Mouse (Mus musculus) embryonic fibroblast, embryonic 13.5 days (primary cell): ENCODE results near the gene Slc35b3. TPM values are rescaled to one million over a fixed set of nuclear protein-coding genes. Genes with fewer than 3 reads are reported as not detected.

Experiments used
- H3K27ac ChIP-seq: 2 replicates; pipeline ENCODE4 v1.5.1; 2012; ENCODE audit warnings: low read length, control low read depth, inconsistent platforms; ENCODE audit not compliant: insufficient read depth
- H3K4me1 ChIP-seq: 2 replicates; pipeline ENCODE4 v1.6.1; 2011; ENCODE audit warnings: low read length; ENCODE audit not compliant: control insufficient read depth, insufficient read depth
- H3K4me3 ChIP-seq: 2 replicates; pipeline ENCODE4 v1.5.1; 2011; ENCODE audit warnings: mild to moderate bottlenecking, control low read depth, low read length; ENCODE audit not compliant: insufficient read depth
- CTCF ChIP-seq: IDR thresholded peaks from 2 replicates; pipeline ENCODE4 v1.5.1; 2011; ENCODE audit warnings: mild to moderate bottlenecking, control low read depth, low read length, moderate library complexity, borderline replicate concordance; ENCODE audit not compliant: insufficient read depth
- POLR2A ChIP-seq: IDR thresholded peaks from 2 replicates; pipeline ENCODE4 v1.6.1; 2011; ENCODE audit warnings: low read depth, mild to moderate bottlenecking, control low read depth, low read length, moderate library complexity
- polyA plus RNA-seq: library from polyadenylated mRNA; stranded (reverse); fragments of >200 nt; gene quantifications from 2 replicates; pipeline ENCODE4 v1.2.4, GENCODE M21; 2011; ENCODE audit warnings: low read depth; ENCODE audit not compliant: missing spikeins, insufficient read length

The Slc35b3 gene
- polyA plus RNA-seq, 1 experiment, result 20.6 TPM

- TF ChIP-seq CTCF (no peak), POLR2A (no peak)
These were observed 15.7 kb downstream of the Slc35b3 start for GRCm38 (mm10) chr13:38944951-38945350.

DNA sequence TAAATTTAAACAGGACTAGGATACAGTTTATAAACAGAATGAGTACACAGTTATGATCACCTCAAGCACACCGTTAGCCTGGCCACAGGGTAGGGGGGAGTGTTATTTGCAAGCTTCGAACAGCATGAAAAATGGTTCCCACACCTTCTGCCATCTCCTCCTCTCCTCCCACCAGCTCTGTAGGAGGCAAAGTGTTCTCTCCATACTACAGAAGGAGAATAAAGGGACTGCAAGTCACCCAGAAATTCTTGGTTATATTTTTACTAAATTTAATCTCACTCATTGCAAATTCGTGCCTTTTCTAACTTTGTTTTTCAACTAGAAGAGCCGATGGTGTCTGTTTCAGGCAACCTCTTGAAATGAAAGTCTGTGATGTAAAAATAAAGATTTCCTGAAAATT, 18.9 kb downstream of the Slc35b3 start:
- TF ChIP-seq POLR2A, result no peak
- no peak for TF ChIP-seq CTCF

More at GRCm38 (mm10) chr13:38944951-38945350, 15.7 kb downstream of the Slc35b3 start:
- no peaks in the 10 kb centered on the region for H3K4me1 ChIP-seq
- H3K27ac ChIP-seq, result no peak overlapping the region
- H3K4me3 ChIP-seq, result no peak overlapping the region

DNA sequence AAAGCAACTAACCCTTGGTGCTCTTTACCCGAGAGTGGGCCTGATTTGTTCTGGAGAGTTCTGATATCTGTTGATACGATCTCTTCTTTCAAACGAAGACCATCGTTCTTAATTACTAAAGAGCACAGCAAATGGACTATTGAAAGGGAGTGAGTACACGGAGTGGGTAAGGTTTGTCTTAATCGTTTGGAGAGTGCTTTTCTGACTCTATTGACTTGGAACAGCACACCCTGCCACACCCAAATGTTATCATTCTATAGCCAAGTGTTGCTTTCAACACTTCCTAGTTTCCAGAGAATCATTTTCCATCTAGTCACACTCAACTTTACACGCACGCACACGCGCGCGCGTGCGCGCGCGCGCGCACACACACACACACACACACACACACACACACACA, 19.4 kb downstream of the Slc35b3 start:
- Histone ChIP-seq H3K4me3 (no peak overlapping the region), H3K4me1 (no peaks in the 10 kb centered on the region), H3K27ac (no peak overlapping the region)
- TF ChIP-seq POLR2A, result no peak

More for the DNA sequence above, 18.9 kb downstream of the Slc35b3 start:
- Histone ChIP-seq H3K27ac (no peak overlapping the region), H3K4me1 (no peaks in the 10 kb centered on the region), H3K4me3 (no peak overlapping the region)

DNA sequence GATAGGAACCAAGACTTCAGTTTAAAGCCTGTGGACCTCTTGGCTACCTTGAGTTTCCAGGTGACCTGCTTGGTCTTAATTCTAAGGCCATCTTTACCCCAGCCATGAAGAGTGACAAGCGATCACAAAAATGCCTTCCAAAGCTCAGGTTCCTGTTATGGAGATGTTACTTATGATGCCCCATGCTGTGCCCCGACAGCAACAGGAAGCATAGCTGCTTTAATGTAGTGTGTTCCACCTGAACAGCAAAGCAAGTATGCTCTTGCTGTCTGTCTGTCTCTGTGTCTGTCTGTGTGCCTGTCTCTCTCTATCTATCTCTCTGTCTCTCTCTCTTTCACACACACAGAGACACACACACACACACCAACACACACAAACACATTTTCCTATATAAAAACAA, 22.2 kb downstream of the Slc35b3 start:
- TF ChIP-seq CTCF (no peak), POLR2A (no peak)
- Histone ChIP-seq H3K4me3 (no peak overlapping the region), H3K27ac (no peak overlapping the region), H3K4me1 (no peaks in the 10 kb centered on the region)

GRCm38 (mm10) chr13:38936860-38937471, 23.7 kb downstream of the Slc35b3 start:
- H3K4me1 ChIP-seq, result no peaks in the 10 kb centered on the region
- H3K27ac ChIP-seq, result no peak overlapping the region
- no peak overlapping the region for H3K4me3 ChIP-seq
- TF ChIP-seq CTCF (no peak), POLR2A (no peak)

GRCm38 (mm10) chr13:38935856-38936446, 24.7 kb downstream of the Slc35b3 start:
- no peak overlapping the region for H3K4me3 ChIP-seq
- no peaks in the 10 kb centered on the region for H3K4me1 ChIP-seq
- H3K27ac ChIP-seq, result no peak overlapping the region
- TF ChIP-seq CTCF (no peak), POLR2A (no peak)

GRCm38 (mm10) chr13:38929843-38930578, 30.7 kb downstream of the Slc35b3 start:
- no peak for TF ChIP-seq POLR2A
- no peak for TF ChIP-seq CTCF
- Histone ChIP-seq H3K27ac (no peak overlapping the region), H3K4me1 (no peaks in the 10 kb centered on the region), H3K4me3 (no peak overlapping the region)

- H3K27ac ChIP-seq, result no peak overlapping the region
- no peak overlapping the region for H3K4me3 ChIP-seq
- TF ChIP-seq POLR2A (no peak), CTCF (no peak)
- no peaks in the 10 kb centered on the region for H3K4me1 ChIP-seq
These were observed 38.0 kb downstream of the Slc35b3 start for GRCm38 (mm10) chr13:38922676-38923075.

DNA sequence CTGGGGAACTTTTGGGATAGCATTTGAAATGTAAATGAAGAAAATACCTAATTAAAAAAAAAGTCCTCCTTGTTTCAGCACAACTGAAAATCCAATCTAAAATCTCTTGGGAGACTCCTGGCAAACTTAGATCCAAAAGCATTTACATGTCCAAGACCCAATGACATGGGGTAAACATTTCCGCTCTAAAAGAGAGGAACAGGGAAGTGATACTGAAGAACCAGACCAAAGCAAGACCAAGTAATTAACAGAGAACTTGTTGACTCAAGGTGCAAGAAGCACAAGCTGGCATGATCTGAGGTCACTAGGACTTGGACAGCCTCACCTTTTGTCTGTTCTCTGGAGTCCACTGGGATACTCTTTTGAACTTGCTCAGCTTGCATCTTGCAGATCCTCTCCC, 39.4 kb downstream of the Slc35b3 start:
- Histone ChIP-seq H3K4me3 (no peak overlapping the region), H3K4me1 (no peaks in the 10 kb centered on the region), H3K27ac (no peak overlapping the region)
- TF ChIP-seq POLR2A (no peak), CTCF (no peak)
